Mouse (Mus musculus) cerebellum, postnatal 10 days (tissue): ENCODE results near the gene 1700025C18Rik.

Experiments used
- DNase-seq, 2 experiments: peaks; one replicate each; pipeline ENCODE4 v3.0.0; 2021; ENCODE audit warnings: mixed read lengths in 2 of 2

Gene 1700025C18Rik

GRCm38 (mm10) chr2:165034131-165035057, 56.2 kb downstream of the 1700025C18Rik start, which contains the start of gene Ncoa5:
Gene Ncoa5, minus strand, starts transcription at chr2:165034867.
- DNase-seq = peak; percentile 99 to 100

- DNase-seq = no peak
Observed at GRCm38 (mm10) chr2:165033306-165033705, 57.2 kb downstream of the 1700025C18Rik start.

DNA sequence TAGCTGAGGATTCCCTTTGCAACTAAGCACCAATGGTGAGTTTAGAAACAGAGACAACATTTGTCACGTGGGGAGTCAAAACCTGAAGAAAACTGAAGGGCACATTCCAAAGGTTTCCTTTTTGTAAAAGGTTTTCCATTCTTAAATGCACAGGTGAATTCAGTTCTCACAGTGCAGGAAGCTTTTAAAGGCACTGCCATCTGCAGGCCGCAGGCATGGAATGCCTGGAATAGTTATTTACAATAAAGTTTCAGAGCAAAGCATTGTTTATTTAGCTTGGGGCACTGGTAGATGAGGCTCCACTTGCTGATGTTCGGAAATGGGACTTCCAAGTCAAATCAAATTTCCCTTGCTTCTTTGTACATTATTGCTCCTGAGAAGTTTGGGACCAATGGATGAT, 58.0 kb downstream of the 1700025C18Rik start:
- DNase-seq = peak in 1 of 2 experiments; percentile 33
